Comparison of ENCODE assay signal across 1 mouse cellular context in genomic region chr12:24680492-24681285, GRCm38 (mm10).
TF ChIP-seq lines count a peak whose summit lies in the region.

No protein-coding gene starts in this region.

TF ChIP-seq in MEL, 35 proteins besides CTCF, POLR2A, EP300 and RAD21:
- no peak for TF ChIP-seq ZKSCAN1 (IDR thresholded peaks at IDR 0.05; ENCODE audit: low read depth, low read length)
- TF ChIP-seq MXI1 (IDR thresholded peaks at IDR 0.05; ENCODE audit: low read depth, low read length), result no peak
- TF ChIP-seq CHD2 (IDR thresholded peaks at IDR 0.05; ENCODE audit: low read length), result no peak
